Mouse (Mus musculus): ENCODE results near the gene Adora2a.

DNA sequence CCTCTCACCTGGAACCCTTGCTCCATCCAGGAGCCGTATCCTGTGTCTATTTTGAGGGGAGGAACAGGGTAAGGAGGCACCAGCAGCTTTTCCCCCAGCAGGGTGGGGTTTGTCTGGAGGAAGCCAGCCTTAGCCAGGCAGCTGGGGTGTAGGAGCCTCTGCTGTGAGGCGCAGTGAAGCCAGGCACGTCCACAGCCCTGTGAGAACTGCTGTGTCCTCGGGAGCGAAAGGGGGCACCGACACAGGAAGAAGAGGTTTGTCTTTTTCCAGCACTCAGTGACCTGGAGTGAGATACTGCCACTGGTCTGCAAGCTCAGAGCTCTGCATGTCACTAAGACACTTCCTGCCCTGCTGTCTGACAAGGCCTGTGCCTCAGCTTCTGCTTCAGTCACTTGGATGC is 12.3 kb upstream of the Adora2a start:
- TF ChIP-seq KAT2A (conservative IDR thresholded peaks at IDR 0.05; ENCODE audit: low read depth, low read length) (no peak), MYC (IDR thresholded peaks at IDR 0.05; ENCODE audit: low read depth, low read length) (no peak), CTCF (IDR thresholded peaks at IDR 0.05 in 2 of 3, conservative IDR thresholded peaks at IDR 0.05 in 1 of 3; ENCODE audit: control insufficient read depth in 1 of 3, insufficient read depth in 1 of 3, low read depth in 2 of 3, low read length in 3 of 3, poor library complexity in 1 of 3, severe bottlenecking in 1 of 3) (no peak), ELF1 (IDR thresholded peaks at IDR 0.05; ENCODE audit: low read depth, low read length) (no peak), ZMIZ1 (IDR thresholded peaks at IDR 0.05; ENCODE audit: low read depth, low read length) (no peak), MAZ (IDR thresholded peaks at IDR 0.05; ENCODE audit: low read depth, low read length) (no peak), POLR2A (IDR thresholded peaks at IDR 0.05; ENCODE audit: control insufficient read depth in 1 of 2, insufficient read depth in 1 of 2, low read depth in 1 of 2, low read length in 2 of 2, poor library complexity in 1 of 2) (no peak), EP300 (IDR thresholded peaks at IDR 0.05; ENCODE audit: low read depth in 1 of 2, low read length in 2 of 2) (no peak), TAL1 (IDR thresholded peaks at IDR 0.05; ENCODE audit: low read length) (no peak), ETS1 (IDR thresholded peaks at IDR 0.05; ENCODE audit: low read depth, low read length) (no peak), MEF2A (IDR thresholded peaks at IDR 0.05; ENCODE audit: extremely low read depth, insufficient replicate concordance, low read depth, low read length, poor library complexity, severe bottlenecking) (no peak), HCFC1 (IDR thresholded peaks at IDR 0.05; ENCODE audit: low read depth, low read length) (no peak)
